Mouse (Mus musculus) spleen, adult 2 months (tissue): ENCODE measurements around the gene Shroom3. TPM values are rescaled to one million over a fixed set of nuclear protein-coding genes. Genes with fewer than 3 reads are reported as not detected.

Experiments
- DNase-seq, 2 experiments: peaks; one replicate each; pipeline versions ENCODE4 v3.0.0 to v3.0.0-alpha.2; 2012 to 2021; ENCODE audit warnings: low spot score in 2 of 2, low read depth in 1 of 2
- H3K27ac ChIP-seq: fragments of 200-500 bp; 2 replicates; pipeline ENCODE4 v1.5.1; 2012; ENCODE audit warnings: low read length, inconsistent platforms; ENCODE audit not compliant: insufficient read depth
- H3K27me3 ChIP-seq: fragments of 200-500 bp; 2 replicates; pipeline ENCODE4 v1.6.1; 2012; ENCODE audit warnings: mild to moderate bottlenecking, moderate library complexity, low read length, inconsistent platforms; ENCODE audit not compliant: control insufficient read depth, insufficient read depth
- H3K36me3 ChIP-seq: fragments of 200-500 bp; 2 replicates; pipeline ENCODE4 v1.6.1; 2012; ENCODE audit warnings: mild to moderate bottlenecking, low read length, inconsistent platforms; ENCODE audit not compliant: control insufficient read depth, insufficient read depth
- H3K4me1 ChIP-seq: fragments of 200-500 bp; 2 replicates; pipeline ENCODE4 v1.6.1; 2011; ENCODE audit warnings: inconsistent platforms; ENCODE audit not compliant: control insufficient read depth, insufficient read depth, insufficient read length
- H3K4me3 ChIP-seq: fragments of 200-500 bp; 2 replicates; pipeline ENCODE4 v1.5.1; 2011; ENCODE audit warnings: mild to moderate bottlenecking, inconsistent platforms; ENCODE audit not compliant: insufficient read depth, insufficient read length; ENCODE audit errors: extremely low read depth
- CTCF ChIP-seq: fragments of 200-500 bp; IDR thresholded peaks from 2 replicates; pipeline ENCODE4 v1.5.1; 2011; ENCODE audit warnings: mild to moderate bottlenecking, inconsistent platforms; ENCODE audit not compliant: insufficient read depth, insufficient read length, insufficient replicate concordance; ENCODE audit errors: extremely low read depth
- POLR2A ChIP-seq: fragments of 200-500 bp; IDR thresholded peaks from 2 replicates; pipeline ENCODE4 v1.6.1; 2011; ENCODE audit warnings: low read depth, low read length, inconsistent platforms
- WGBS: fragments of 180-500 bp; shearing (Covaris S2); methylation state at CpG from one replicate; pipeline ENCODE4 v1.1.7; 2018; 5-methylcytosine and 5-hydroxymethylcytosine counted together
- polyA plus RNA-seq: library from polyadenylated mRNA; depleted of rRNA; stranded (reverse); fragments of >200 nt; gene quantifications from 2 replicates; pipeline ENCODE4 v1.2.3, GENCODE M21; 2012

Shroom3 gene
- polyA plus RNA-seq, 1 experiment, result 9.9 TPM

DNA sequence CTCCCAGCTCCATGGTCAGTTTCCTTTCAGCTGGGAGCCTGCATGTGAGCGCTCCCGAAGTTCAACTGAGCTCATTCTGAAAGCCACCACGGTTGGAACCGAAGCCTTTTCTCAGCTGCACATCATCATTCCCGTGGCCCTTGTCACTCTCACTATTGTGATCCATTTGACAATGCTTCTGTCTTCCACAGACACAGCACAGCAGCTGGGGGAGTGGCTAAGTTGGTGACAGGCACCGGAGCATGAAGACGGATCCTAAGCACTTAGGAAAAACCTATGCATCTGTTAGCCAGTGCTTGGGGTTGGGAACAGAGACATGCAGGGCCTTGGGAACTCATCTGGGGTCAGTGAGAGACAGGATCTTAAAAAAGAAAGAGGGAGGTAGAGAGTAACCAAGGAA lies 121.1 kb downstream of the Shroom3 start:
- Histone ChIP-seq H3K27ac (no peak overlapping the region), H3K27me3 (0 out of 2 replicates have a peak, but pooled peaks cover 3% of the 10 kb centered on the region), H3K4me3 (no peak overlapping the region), H3K36me3 (no peaks in the 10 kb centered on the region), H3K4me1 (no peaks in the 10 kb centered on the region)
- DNase-seq, result no peak
- WGBS, result 70% methylated on average over 7 of the region's 7 CpGs
- TF ChIP-seq POLR2A (no peak), CTCF (no peak)

DNA sequence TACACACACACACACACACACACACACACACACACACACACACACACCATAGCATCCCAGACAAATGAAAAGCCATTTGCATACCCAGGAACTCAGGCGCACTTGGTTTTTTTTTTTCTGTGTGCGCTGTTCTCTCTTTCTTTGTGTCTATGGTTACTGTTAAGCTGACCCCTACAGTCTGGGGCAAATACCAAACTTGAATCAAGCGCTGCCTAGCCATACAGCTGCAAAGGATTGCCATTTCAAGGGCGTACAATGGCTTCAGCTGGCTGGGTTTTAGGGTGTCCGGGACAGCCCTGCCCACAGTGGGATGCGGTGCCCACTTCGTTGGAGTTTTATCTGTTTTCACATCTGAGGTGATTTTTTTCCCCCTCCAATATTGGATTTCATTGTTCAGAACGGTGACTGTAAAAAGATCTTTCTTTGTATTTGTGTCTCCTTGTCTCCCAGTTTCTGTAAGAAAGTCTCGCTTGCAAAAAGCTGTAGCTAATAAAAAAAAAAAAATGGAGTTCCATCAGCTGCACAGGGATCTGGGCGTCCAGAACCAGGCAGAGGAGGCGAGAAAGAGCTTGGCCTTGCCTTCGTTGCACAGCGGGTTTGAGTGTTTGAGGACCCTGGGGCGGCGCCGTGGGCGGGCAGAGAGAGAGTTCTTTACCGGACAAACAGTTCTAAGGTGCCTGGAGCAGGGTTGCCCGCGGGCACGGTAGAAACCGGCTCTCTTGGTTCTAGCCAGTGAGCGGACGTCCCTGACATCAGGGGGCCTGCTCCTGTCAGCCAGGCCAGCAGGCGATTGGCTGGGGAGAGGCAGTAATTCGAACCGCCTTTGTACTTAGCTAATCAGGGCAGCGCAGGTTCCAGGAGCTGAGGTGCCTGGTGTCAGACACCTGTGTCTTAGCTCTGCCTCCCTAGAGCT lies 125.5 kb downstream of the Shroom3 start:
- H3K4me1 ChIP-seq, result no peaks in the 10 kb centered on the region
- WGBS, result 20% methylated on average over 28 of the region's 28 CpGs
- no peak overlapping the region for H3K27ac ChIP-seq
- 0 out of 2 replicates have a peak, but pooled peaks cover 3% of the 10 kb centered on the region for H3K27me3 ChIP-seq
- no peak overlapping the region for H3K4me3 ChIP-seq
- TF ChIP-seq CTCF (no peak), POLR2A (no peak)
- DNase-seq, result no peak
- H3K36me3 ChIP-seq, result no peaks in the 10 kb centered on the region

- TF ChIP-seq CTCF (no peak), POLR2A (no peak)
- Histone ChIP-seq H3K27me3 (0 out of 2 replicates have a peak, but pooled peaks cover 3% of the 10 kb centered on the region), H3K36me3 (no peaks in the 10 kb centered on the region), H3K4me3 (no peak overlapping the region), H3K27ac (no peak overlapping the region), H3K4me1 (no peaks in the 10 kb centered on the region)
- no peak for DNase-seq
- 61% methylated on average over 13 of the region's 13 CpGs for WGBS
Measured at GRCm38 (mm10) chr5:92809416-92809750, 126.1 kb downstream of the Shroom3 start.

DNA sequence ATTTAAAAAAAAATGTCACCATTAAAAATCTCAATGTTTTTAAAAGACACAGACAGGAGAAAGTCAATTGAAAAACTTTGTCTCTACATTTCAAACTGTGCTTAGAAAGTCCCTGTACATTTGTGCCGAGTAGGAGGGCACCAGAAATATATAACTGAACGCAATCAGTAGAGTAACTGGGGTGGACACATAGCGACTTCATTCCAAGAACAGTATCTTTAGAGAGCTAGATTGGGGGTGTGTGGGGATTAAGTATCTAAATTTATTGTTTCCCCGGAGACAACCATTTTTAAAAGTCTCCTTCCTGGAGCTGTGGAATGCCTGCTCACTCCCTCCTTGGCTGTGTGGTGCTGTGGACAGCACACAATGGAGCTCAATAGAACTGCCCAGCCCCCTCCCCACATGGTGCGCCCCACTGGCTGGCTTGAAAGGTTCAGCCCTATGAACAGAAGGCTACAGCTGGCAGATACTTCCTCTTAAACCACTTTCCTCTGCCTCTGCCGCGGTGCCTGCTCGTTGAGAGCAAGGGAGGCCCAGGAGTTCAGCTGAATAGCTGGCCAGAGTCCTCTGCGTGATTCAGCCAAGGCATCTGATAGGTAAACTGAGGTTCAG lies 127.8 kb downstream of the Shroom3 start:
- no peak overlapping the region for H3K27ac ChIP-seq
- no peaks in the 10 kb centered on the region for H3K4me1 ChIP-seq
- no peaks in the 10 kb centered on the region for H3K36me3 ChIP-seq
- no peak for DNase-seq
- 10% methylated on average over 9 of the region's 9 CpGs for WGBS
- no peak for TF ChIP-seq POLR2A
- TF ChIP-seq CTCF, result no peak
- 0 out of 2 replicates have a peak, but pooled peaks cover 3% of the 10 kb centered on the region for H3K27me3 ChIP-seq
- no peak overlapping the region for H3K4me3 ChIP-seq

- no peak for DNase-seq
- H3K27ac ChIP-seq, result no peak overlapping the region
- no peaks in the 10 kb centered on the region for H3K4me1 ChIP-seq
- 0 out of 2 replicates have a peak, but pooled peaks cover 3% of the 10 kb centered on the region for H3K27me3 ChIP-seq
- TF ChIP-seq POLR2A, result no peak
- no peak for TF ChIP-seq CTCF
- 80% methylated on average over 7 of the region's 7 CpGs for WGBS
- no peak overlapping the region for H3K4me3 ChIP-seq
- no peaks in the 10 kb centered on the region for H3K36me3 ChIP-seq
Measured at GRCm38 (mm10) chr5:92811761-92812160, 128.5 kb downstream of the Shroom3 start.

GRCm38 (mm10) chr5:92812936-92813335 lies 129.7 kb downstream of the Shroom3 start:
- 0 out of 2 replicates have a peak, but pooled peaks cover 3% of the 10 kb centered on the region for H3K27me3 ChIP-seq
- no peak overlapping the region for H3K27ac ChIP-seq
- no peaks in the 10 kb centered on the region for H3K4me1 ChIP-seq
- DNase-seq, result no peak
- H3K36me3 ChIP-seq, result no peaks in the 10 kb centered on the region
- TF ChIP-seq CTCF (no peak), POLR2A (no peak)
- 78% methylated on average over 8 of the region's 8 CpGs for WGBS
- no peak overlapping the region for H3K4me3 ChIP-seq

DNA sequence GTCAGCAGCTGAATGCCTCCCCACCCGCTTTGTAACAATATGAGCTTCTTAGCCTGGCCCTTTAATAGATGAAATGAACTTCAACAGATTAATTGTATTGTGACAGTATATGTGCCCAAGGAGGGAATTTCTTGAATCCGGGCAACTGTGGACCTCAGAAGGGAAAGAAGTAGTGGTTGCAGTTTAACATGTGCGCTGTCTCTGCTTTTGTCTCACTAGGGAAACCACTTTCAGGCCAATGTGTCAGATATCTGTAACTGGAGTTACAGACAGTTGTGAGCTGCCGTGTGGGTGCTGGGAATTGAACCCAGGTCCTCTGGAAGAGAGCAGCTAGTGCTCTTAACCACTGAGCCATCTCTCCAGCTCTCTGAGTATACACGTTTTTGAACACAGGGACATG lies 130.3 kb downstream of the Shroom3 start:
- TF ChIP-seq CTCF (no peak), POLR2A (no peak)
- 87% methylated on average over 5 of the region's 5 CpGs for WGBS
- Histone ChIP-seq H3K4me3 (no peak overlapping the region), H3K4me1 (no peaks in the 10 kb centered on the region), H3K36me3 (no peaks in the 10 kb centered on the region), H3K27me3 (0 out of 2 replicates have a peak, but pooled peaks cover 3% of the 10 kb centered on the region), H3K27ac (no peak overlapping the region; the same call in 1 of the 2 replicates)
- no peak for DNase-seq
